Comparison of ENCODE assay signal across 8 mouse cellular contexts in genomic region chr15:79686046-79686869, GRCm38 (mm10). TPM values are rescaled to one million over a fixed set of nuclear protein-coding genes. Genes with fewer than 3 reads are reported as not detected.
A peak's percentile ranks its signal among the peaks of the same experiment; 100 is the strongest.
DNase-seq lines count a peak whose midpoint lies in the region; ATAC-seq lines count a peak whose summit lies in the region.

No protein-coding gene starts in this region.

- no peak for ATAC-seq in erythroblast, adult 5-6 weeks (replicated peaks; ENCODE audit: low FRiP score, poor library complexity, severe bottlenecking)
- no peak for ATAC-seq in forebrain, embryonic 12.5 days (ENCODE audit: low FRiP score)
- ATAC-seq in liver, embryonic 13.5 days (ENCODE audit: low read depth): peak; percentile 12

- peak overlapping the region; percentile 89 for H3K9ac ChIP-seq in forebrain, embryonic 12.5 days
- peak overlapping the region; percentile 99 for H3K9ac ChIP-seq in liver, embryonic 13.5 days

- peaks cover 80% of the 10 kb centered on the region for H3K4me1 ChIP-seq in erythroblast, embryonic 14.5 days (ENCODE audit: control insufficient read depth)
- H3K4me1 ChIP-seq in forebrain, embryonic 12.5 days: peaks cover 60% of the 10 kb centered on the region
- H3K4me1 ChIP-seq in liver, embryonic 13.5 days (replicated peaks): peaks cover 74% of the 10 kb centered on the region

- H3K9me3 ChIP-seq in erythroblast, embryonic 14.5 days (ENCODE audit: control insufficient read depth, low read length): no peaks in the 10 kb centered on the region
- H3K9me3 ChIP-seq in forebrain, embryonic 12.5 days: no peaks in the 10 kb centered on the region
- no peaks in the 10 kb centered on the region for H3K9me3 ChIP-seq in liver, embryonic 13.5 days (replicated peaks)

- H3K36me3 ChIP-seq in erythroblast, embryonic 14.5 days (ENCODE audit: control insufficient read depth): peaks cover 41% of the 10 kb centered on the region
- no peaks in the 10 kb centered on the region for H3K36me3 ChIP-seq in forebrain, embryonic 12.5 days (replicated peaks)
- 0 out of 2 replicates have a peak, but pooled peaks cover 4% of the 10 kb centered on the region for H3K36me3 ChIP-seq in liver, embryonic 13.5 days

- DNase-seq in 3T3-L1 (ENCODE audit: low read depth, low spot score): peak; percentile 27
- peak; percentile 57 for DNase-seq in liver, embryonic 13.5 days
- DNase-seq in urinary bladder, adult 18-20 months (ENCODE audit: low spot score in 2 of 2): no peak
- no peak for DNase-seq in left cerebral cortex, postnatal 10 days (ENCODE audit: extremely low spot score in 1 of 2, low spot score in 2 of 2)
- DNase-seq in kidney, adult 9 months: no peak

- H3K4me2 ChIP-seq in forebrain, embryonic 12.5 days: peak overlapping the region; percentile 63
- peak overlapping the region; percentile 87 for H3K4me2 ChIP-seq in liver, embryonic 13.5 days

- intact Hi-C loops in left cerebral cortex, postnatal 10 days (cut with DNase I): no loop called here

- H3K4me3 ChIP-seq in erythroblast, embryonic 14.5 days (replicated peaks): peak overlapping the region; percentile 89
- H3K4me3 ChIP-seq in forebrain, embryonic 12.5 days (replicated peaks): peak overlapping the region; percentile 77
- H3K4me3 ChIP-seq in liver, embryonic 13.5 days (replicated peaks): peak overlapping the region; percentile 91

- H3K27ac ChIP-seq in forebrain, embryonic 12.5 days: no peak overlapping the region
- H3K27ac ChIP-seq in liver, embryonic 13.5 days: peak overlapping the region; percentile 97

- WGBS in forebrain, embryonic 12.5 days: 20% methylated on average over 15 of the region's 15 CpGs
- WGBS in liver, embryonic 13.5 days (ENCODE audit: insufficient replicate concordance): 3% methylated on average over 15 of the region's 15 CpGs

- H3K27me3 ChIP-seq in erythroblast, embryonic 14.5 days (ENCODE audit: control insufficient read depth): no peaks in the 10 kb centered on the region
- no peaks in the 10 kb centered on the region for H3K27me3 ChIP-seq in forebrain, embryonic 12.5 days
- no peaks in the 10 kb centered on the region for H3K27me3 ChIP-seq in liver, embryonic 13.5 days

RNA-seq across cellular contexts. Expression of gene Josd1, which starts 1.5 kb away (rescaled TPM):
- 1.8 and 2.5 TPM in 2 replicates for polyA plus RNA-seq in erythroblast, embryonic 14.5 days (2012)
- 6.0 and 6.7 TPM in 2 replicates for total RNA-seq in erythroblast, adult 5-6 weeks (2015; ENCODE audit: low replicate concordance)
- 9.1 and 9.2 TPM in 2 replicates for total RNA-seq in erythroblast, adult 5-6 weeks (2017; ENCODE audit: low replicate concordance)
- 24.1 and 24.5 TPM in 2 replicates for polyA plus RNA-seq in forebrain, embryonic 12.5 days (2016; fragmentation: Nextera tagmentation; extraction: Ambion mirVana)
- 20.0 and 21.6 TPM in 2 replicates for polyA plus RNA-seq in liver, embryonic 13.5 days (2015; fragmentation: Nextera tagmentation; extraction: Ambion mirVana)
- 10 to 100 TPM; 43.7 to 46.1 TPM for total RNA-seq in left cerebral cortex, postnatal 10 days (2021)

RNA-seq across cellular contexts. Expression of gene Gtpbp1, which starts 4.4 kb away (rescaled TPM):
- 21.9 and 23.6 TPM in 2 replicates for polyA plus RNA-seq in erythroblast, embryonic 14.5 days (2012)
- total RNA-seq in erythroblast, adult 5-6 weeks (2015; ENCODE audit: low replicate concordance): 14.4 and 35.2 TPM in 2 replicates
- total RNA-seq in erythroblast, adult 5-6 weeks (2017; ENCODE audit: low replicate concordance): 23.6 and 31.2 TPM in 2 replicates
- 51.5 and 55.7 TPM in 2 replicates for polyA plus RNA-seq in forebrain, embryonic 12.5 days (2016; fragmentation: Nextera tagmentation; extraction: Ambion mirVana)
- 32.6 and 36.9 TPM in 2 replicates for polyA plus RNA-seq in liver, embryonic 13.5 days (2015; fragmentation: Nextera tagmentation; extraction: Ambion mirVana)
- 10 to 100 TPM; 44.9 to 48.5 TPM for total RNA-seq in left cerebral cortex, postnatal 10 days (2021)

RNA-seq across cellular contexts. Expression of gene Tomm22, which starts 15.6 kb away (rescaled TPM):
- polyA plus RNA-seq in erythroblast, embryonic 14.5 days (2012): 12.2 and 13.5 TPM in 2 replicates
- total RNA-seq in erythroblast, adult 5-6 weeks (2015; ENCODE audit: low replicate concordance): 40.9 and 49.3 TPM in 2 replicates
- total RNA-seq in erythroblast, adult 5-6 weeks (2017; ENCODE audit: low replicate concordance): 26.8 and 57.8 TPM in 2 replicates
- 266 and 274 TPM in 2 replicates for polyA plus RNA-seq in forebrain, embryonic 12.5 days (2016; fragmentation: Nextera tagmentation; extraction: Ambion mirVana)
- polyA plus RNA-seq in liver, embryonic 13.5 days (2015; fragmentation: Nextera tagmentation; extraction: Ambion mirVana): 199 and 225 TPM in 2 replicates
- total RNA-seq in left cerebral cortex, postnatal 10 days (2021): 100 to 1,000 TPM; 108 to 112 TPM

RNA-seq across cellular contexts. Expression of gene Cby1, which starts 27.3 kb away (rescaled TPM):
- 5.9 and 7.1 TPM in 2 replicates for polyA plus RNA-seq in erythroblast, embryonic 14.5 days (2012)
- total RNA-seq in erythroblast, adult 5-6 weeks (2015; ENCODE audit: low replicate concordance): 0.77 and 4.4 TPM in 2 replicates
- 5.3 and 16.6 TPM in 2 replicates for total RNA-seq in erythroblast, adult 5-6 weeks (2017; ENCODE audit: low replicate concordance)
- 89.3 and 90.6 TPM in 2 replicates for polyA plus RNA-seq in forebrain, embryonic 12.5 days (2016; fragmentation: Nextera tagmentation; extraction: Ambion mirVana)
- polyA plus RNA-seq in liver, embryonic 13.5 days (2015; fragmentation: Nextera tagmentation; extraction: Ambion mirVana): 18.6 and 19.3 TPM in 2 replicates
- total RNA-seq in left cerebral cortex, postnatal 10 days (2021): 10 to 100 TPM; 54.5 to 61.0 TPM

RNA-seq across cellular contexts. Expression of gene Fam227a, which starts 27.5 kb away (rescaled TPM):
- not detected in 2 replicates for polyA plus RNA-seq in erythroblast, embryonic 14.5 days (2012)
- total RNA-seq in erythroblast, adult 5-6 weeks (2015; ENCODE audit: low replicate concordance): 3.3 and 3.5 TPM in 2 replicates
- total RNA-seq in erythroblast, adult 5-6 weeks (2017; ENCODE audit: low replicate concordance): 0.70 and 5.0 TPM in 2 replicates
- polyA plus RNA-seq in forebrain, embryonic 12.5 days (2016; fragmentation: Nextera tagmentation; extraction: Ambion mirVana): 5.1 and 5.4 TPM in 2 replicates
- 0.12 and 0.39 TPM in 2 replicates for polyA plus RNA-seq in liver, embryonic 13.5 days (2015; fragmentation: Nextera tagmentation; extraction: Ambion mirVana)
- 10 to 100 TPM; 10.4 to 10.6 TPM for total RNA-seq in left cerebral cortex, postnatal 10 days (2021)

Comparison
In these comparisons a context has a peak if more than half of its experiments do, and no peak if none do; other contexts are left out.
1. DNase-seq: peak in 3T3-L1 (single experiment) and liver, embryonic 13.5 days (single experiment); none in urinary bladder, adult 18-20 months (0 of 2), left cerebral cortex, postnatal 10 days (0 of 2) and kidney, adult 9 months (single experiment).
2. RNA of gene Tomm22, which starts 15.6 kb away (polyA plus RNA-seq): 266 to 274 TPM in forebrain, embryonic 12.5 days and 199 to 225 TPM in liver, embryonic 13.5 days; 12.2 to 13.5 TPM in erythroblast, embryonic 14.5 days; every median in the first group is over 10 times any median in the second.
3. Peak in every context shown above with its lines, with median percentiles within 50 percentile points of each other: H3K4me3 ChIP-seq.